Mouse (Mus musculus): ENCODE data around the gene Isg20l2. TPM values are rescaled to one million over a fixed set of nuclear protein-coding genes. Genes with fewer than 3 reads are reported as not detected.

Gene Isg20l2
- polyA plus RNA-seq, 1 experiment = 18.4 TPM

DNA sequence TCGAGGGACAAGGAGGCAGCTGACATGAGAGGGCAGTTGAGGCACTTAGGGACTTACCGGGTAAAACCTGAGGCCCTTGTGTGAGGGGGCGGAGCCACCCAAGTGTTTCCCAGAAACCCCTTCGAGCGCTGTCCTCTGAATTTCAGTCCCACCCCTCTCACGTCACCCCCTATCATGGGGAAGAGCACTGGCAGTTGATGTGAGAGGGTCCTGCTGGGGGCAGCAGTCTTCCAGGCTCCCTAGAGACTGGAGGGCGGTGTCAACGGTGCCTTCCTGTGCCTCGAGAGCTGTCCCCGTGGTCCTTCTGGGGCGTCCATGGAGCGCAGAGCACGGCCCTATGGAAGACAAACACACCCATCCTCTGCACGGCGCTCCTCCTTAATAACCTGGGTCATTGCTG is 57.5 kb downstream of the Isg20l2 start:
- no peak overlapping the region for H3K27ac ChIP-seq (ENCODE audit: control insufficient read depth, insufficient read depth, low read depth, low read length, poor library complexity)

DNA sequence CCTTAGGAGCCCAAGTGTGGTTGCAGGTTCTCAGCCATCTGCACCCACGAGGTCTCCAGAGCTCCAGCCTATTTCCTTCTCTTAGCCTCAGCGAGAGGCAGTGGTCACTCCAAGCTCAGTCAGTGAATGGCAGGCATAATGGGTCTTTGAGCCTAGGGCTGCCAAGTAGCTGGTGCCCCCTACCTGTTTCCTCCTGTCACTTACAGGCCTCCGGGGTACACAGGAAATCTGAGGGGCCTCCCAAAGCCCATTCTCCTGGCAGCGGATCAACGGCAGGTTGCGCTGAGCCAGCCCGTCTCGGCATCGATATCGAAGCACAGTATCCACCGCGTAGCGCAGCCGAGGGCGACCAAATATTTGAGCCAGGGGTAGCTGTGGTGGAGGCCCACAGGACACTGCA is 58.0 kb downstream of the Isg20l2 start:
- Histone ChIP-seq H3K4me1 (ENCODE audit: control insufficient read depth, insufficient read depth, low read length) (no peaks in the 10 kb centered on the region), H3K4me3 (replicated peaks; ENCODE audit: control insufficient read depth, low read depth, low read length) (no peak overlapping the region), H3K27ac (ENCODE audit: control insufficient read depth, insufficient read depth, low read depth, low read length, poor library complexity) (no peak overlapping the region)
- TF ChIP-seq POLR2A (IDR thresholded peaks at IDR 0.05; ENCODE audit: borderline replicate concordance, control insufficient read depth, low read depth, low read length) (no peak), CTCF (IDR thresholded peaks at IDR 0.05; ENCODE audit: control insufficient read depth, insufficient read depth, low read length) (no peak)
- 1% methylated on average over 15 of the region's 15 CpGs for WGBS

More for the DNA sequence above, 57.5 kb downstream of the Isg20l2 start:
- Histone ChIP-seq H3K4me1 (ENCODE audit: control insufficient read depth, insufficient read depth, low read length) (no peaks in the 10 kb centered on the region), H3K4me3 (replicated peaks; ENCODE audit: control insufficient read depth, low read depth, low read length) (no peak overlapping the region)
- TF ChIP-seq POLR2A (IDR thresholded peaks at IDR 0.05; ENCODE audit: borderline replicate concordance, control insufficient read depth, low read depth, low read length) (no peak), CTCF (IDR thresholded peaks at IDR 0.05; ENCODE audit: control insufficient read depth, insufficient read depth, low read length) (no peak)
- 3% methylated on average over 15 of the region's 15 CpGs for WGBS

DNA sequence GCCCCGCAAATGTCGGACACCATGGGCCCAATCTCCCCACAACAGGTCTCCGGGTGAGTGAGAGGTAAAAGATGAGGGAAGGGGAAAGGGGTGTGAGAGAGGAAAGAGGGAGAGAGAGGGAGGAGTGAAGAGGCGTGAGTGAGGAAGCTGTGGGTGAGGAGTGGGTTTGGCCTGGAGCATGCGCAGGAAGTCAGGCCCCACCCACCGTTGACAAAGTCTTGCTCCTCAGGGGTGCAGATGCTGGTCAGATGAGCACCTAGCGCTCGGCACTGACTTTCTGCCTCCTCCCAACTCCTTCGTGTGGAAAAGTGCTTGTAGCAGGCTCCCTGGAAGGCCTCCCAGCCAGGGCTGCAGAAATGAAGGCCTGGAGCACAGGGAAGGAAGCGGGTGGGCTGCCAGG is 59.8 kb downstream of the Isg20l2 start:
- Histone ChIP-seq H3K4me1 (ENCODE audit: control insufficient read depth, insufficient read depth, low read length) (no peaks in the 10 kb centered on the region; the same call in 1 of the 2 replicates), H3K27ac (ENCODE audit: control insufficient read depth, insufficient read depth, low read depth, low read length, poor library complexity) (no peak overlapping the region), H3K4me3 (replicated peaks; ENCODE audit: control insufficient read depth, low read depth, low read length) (no peak overlapping the region)
- WGBS = 26% methylated on average over 10 of the region's 10 CpGs
- TF ChIP-seq POLR2A (IDR thresholded peaks at IDR 0.05; ENCODE audit: borderline replicate concordance, control insufficient read depth, low read depth, low read length) (no peak), CTCF (IDR thresholded peaks at IDR 0.05; ENCODE audit: control insufficient read depth, insufficient read depth, low read length) (no peak)

Other genes starting within 250 kb of the Isg20l2 start
- 1.4 and 11.7 TPM in 2 replicates for gene Lrrc71, start 181.7 kb upstream of the Isg20l2 start, polyA plus RNA-seq (2011; ENCODE audit: insufficient read depth, insufficient read length, low replicate concordance, missing spikeins)
- not detected in 2 replicates for gene Ntrk1, start 135.2 kb upstream of the Isg20l2 start, polyA plus RNA-seq (2011; ENCODE audit: insufficient read depth, insufficient read length, low replicate concordance, missing spikeins)
- not detected in 2 replicates for gene Insrr, start 133.4 kb upstream of the Isg20l2 start, polyA plus RNA-seq (2011; ENCODE audit: insufficient read depth, insufficient read length, low replicate concordance, missing spikeins)
- 17.6 and 22.4 TPM in 2 replicates for gene Pear1, start 106.0 kb upstream of the Isg20l2 start, polyA plus RNA-seq (2011; ENCODE audit: insufficient read depth, insufficient read length, low replicate concordance, missing spikeins)
- 0.79 and 3.0 TPM in 2 replicates for gene Sh2d2a, start 83.6 kb upstream of the Isg20l2 start, polyA plus RNA-seq (2011; ENCODE audit: insufficient read depth, insufficient read length, low replicate concordance, missing spikeins)
- gene Prcc, start 44.7 kb upstream of the Isg20l2 start, polyA plus RNA-seq (2011; ENCODE audit: insufficient read depth, insufficient read length, low replicate concordance, missing spikeins) = 30.5 and 56.5 TPM in 2 replicates
- 286 and 446 TPM in 2 replicates for gene Hdgf, start 24.0 kb upstream of the Isg20l2 start, polyA plus RNA-seq (2011; ENCODE audit: insufficient read depth, insufficient read length, low replicate concordance, missing spikeins)
- gene Mrpl24, start 10.8 kb upstream of the Isg20l2 start, polyA plus RNA-seq (2011; ENCODE audit: insufficient read depth, insufficient read length, low replicate concordance, missing spikeins) = 98.1 and 217 TPM in 2 replicates
- gene Rrnad1, start 403 bp downstream of the Isg20l2 start, polyA plus RNA-seq (2011; ENCODE audit: insufficient read depth, insufficient read length, low replicate concordance, missing spikeins) = 16.2 and 27.7 TPM in 2 replicates
- gene Crabp2, start 18.4 kb downstream of the Isg20l2 start, polyA plus RNA-seq (2011; ENCODE audit: insufficient read depth, insufficient read length, low replicate concordance, missing spikeins) = 3.3 TPM in 1 of 2 replicates, not detected in the other
- 0.41 and 0.67 TPM in 2 replicates for gene Nes, start 40.8 kb downstream of the Isg20l2 start, polyA plus RNA-seq (2011; ENCODE audit: insufficient read depth, insufficient read length, low replicate concordance, missing spikeins)
- 0.95 TPM in 1 of 2 replicates, not detected in the other for gene Bcan, start 69.9 kb downstream of the Isg20l2 start, polyA plus RNA-seq (2011; ENCODE audit: insufficient read depth, insufficient read length, low replicate concordance, missing spikeins)
- not detected in 2 replicates for gene Hapln2, start 97.3 kb downstream of the Isg20l2 start, polyA plus RNA-seq (2011; ENCODE audit: insufficient read depth, insufficient read length, low replicate concordance, missing spikeins)
- gene Gpatch4, start 112.8 kb downstream of the Isg20l2 start, polyA plus RNA-seq (2011; ENCODE audit: insufficient read depth, insufficient read length, low replicate concordance, missing spikeins) = 36.2 and 40.5 TPM in 2 replicates
- gene Naxe, start 128.2 kb downstream of the Isg20l2 start, polyA plus RNA-seq (2011; ENCODE audit: insufficient read depth, insufficient read length, low replicate concordance, missing spikeins) = 17.1 and 54.7 TPM in 2 replicates
- gene Ttc24, start 148.0 kb downstream of the Isg20l2 start, polyA plus RNA-seq (2011; ENCODE audit: insufficient read depth, insufficient read length, low replicate concordance, missing spikeins) = not detected in 2 replicates
- 11.5 and 21.5 TPM in 2 replicates for gene Iqgap3, start 151.7 kb downstream of the Isg20l2 start, polyA plus RNA-seq (2011; ENCODE audit: insufficient read depth, insufficient read length, low replicate concordance, missing spikeins)
- 39.7 and 64.7 TPM in 2 replicates for gene Mef2d, start 212.1 kb downstream of the Isg20l2 start, polyA plus RNA-seq (2011; ENCODE audit: insufficient read depth, insufficient read length, low replicate concordance, missing spikeins)

Measured in bone marrow, adult 2 months (tissue).